Mouse (Mus musculus): ENCODE measurements at regions not wholly inside any gene's neighbourhood (a gene's known extent, or its start where the extent isn't known, plus 50 kb on each side); places are given as distances from the start of the nearest gene placed in this dataset.

DNA sequence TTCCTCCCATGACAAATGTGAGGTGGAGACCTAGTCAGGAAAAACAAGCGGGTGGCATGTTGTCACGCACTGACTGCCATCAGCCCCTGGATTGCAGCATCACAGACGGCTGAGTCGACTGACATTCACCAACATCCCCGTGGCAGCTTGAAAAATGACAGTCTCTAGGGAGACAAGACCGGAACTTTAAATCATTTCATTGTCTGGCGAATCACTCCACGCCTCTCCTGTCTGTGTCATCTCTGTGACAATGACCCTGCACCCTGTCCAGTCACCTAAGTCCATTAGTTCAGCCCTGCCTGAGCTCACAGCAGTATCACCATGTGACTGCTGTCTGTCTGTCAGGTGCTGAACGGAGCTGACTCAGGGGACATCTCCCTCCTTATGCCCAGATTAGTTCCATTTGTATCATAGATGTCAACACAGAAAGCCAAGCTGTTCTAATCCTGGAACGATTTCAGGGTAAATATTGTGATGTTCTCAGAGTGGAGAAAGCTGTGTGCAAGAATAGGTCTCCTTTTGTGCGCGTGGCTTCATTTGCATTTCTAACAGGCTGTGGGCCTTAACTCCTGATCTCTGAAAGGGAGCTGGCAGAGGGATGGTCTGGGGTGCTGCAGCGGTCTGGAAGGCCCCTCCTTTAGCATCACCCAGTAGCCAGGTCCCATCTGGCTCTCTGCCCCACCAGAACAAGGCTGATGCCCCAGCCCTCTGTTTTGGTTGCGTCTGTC is 52.0 kb upstream of the Sec14l1 start:
- no peak for TF ChIP-seq CTCF (IDR thresholded peaks at IDR 0.05; ENCODE audit: low read depth)
- TF ChIP-seq EP300 (optimal IDR thresholded peaks at IDR 0.05), result no peak

Measured in stomach, postnatal 0 days (tissue).